Mouse (Mus musculus) midbrain, embryonic 12.5 days (tissue): ENCODE data around the gene Zfp59. TPM values are rescaled to one million over a fixed set of nuclear protein-coding genes. Genes with fewer than 3 reads are reported as not detected.

Experiments
- ATAC-seq: fragments of 200-750 bp; cut with Nextera tagmentation; 2 replicates; pipeline ENCODE4 v1.8.0; 2017; ENCODE audit warnings: low read depth, moderate TSS enrichment, moderate library complexity; ENCODE audit not compliant: low FRiP score
- H3K27ac ChIP-seq: fragments of 300-500 bp; sonication (generic); replicated peaks from 2 replicates; pipeline ENCODE4 v1.5.1; 2016; ENCODE audit warnings: mild to moderate bottlenecking
- H3K27me3 ChIP-seq: fragments of 300-500 bp; sonication (generic); 2 replicates; pipeline ENCODE4 v1.6.1; 2016; ENCODE audit warnings: mild to moderate bottlenecking
- H3K36me3 ChIP-seq: fragments of 300-500 bp; sonication (generic); 2 replicates; pipeline ENCODE4 v1.6.1; 2016
- H3K4me1 ChIP-seq: fragments of 300-500 bp; sonication (generic); 2 replicates; pipeline ENCODE4 v1.6.1; 2016
- H3K4me2 ChIP-seq: fragments of 300-500 bp; sonication (generic); replicated peaks from 2 replicates; pipeline ENCODE4 v1.6.1; 2016; ENCODE audit warnings: mild to moderate bottlenecking, moderate library complexity
- H3K4me3 ChIP-seq: fragments of 300-500 bp; sonication (generic); 2 replicates; pipeline ENCODE4 v1.5.1; 2016; ENCODE audit warnings: mild to moderate bottlenecking
- H3K9ac ChIP-seq: fragments of 300-500 bp; sonication (generic); replicated peaks from 2 replicates; pipeline ENCODE4 v1.6.1; 2016; ENCODE audit warnings: mild to moderate bottlenecking, moderate library complexity
- H3K9me3 ChIP-seq: fragments of 300-500 bp; sonication (generic); 2 replicates; pipeline ENCODE4 v1.6.1; 2016; ENCODE audit warnings: mild to moderate bottlenecking
- WGBS: fragments of 180-500 bp; shearing (Covaris S2); methylation state at CpG from one replicate; pipeline ENCODE4 v1.1.7; 2016; 5-methylcytosine and 5-hydroxymethylcytosine counted together
- polyA plus RNA-seq: library from polyadenylated mRNA; unstranded; fragments of >200 nt; fragmentation: Nextera tagmentation; extraction: Ambion mirVana; gene quantifications from 2 replicates; pipeline ENCODE4 v1.2.1, GENCODE M21; 2016

Gene Zfp59
- polyA plus RNA-seq, 1 experiment from 2014 or later, result 10.7 TPM

- Histone ChIP-seq H3K36me3 (peaks cover 11% of the 10 kb centered on the region), H3K27ac (no peak overlapping the region), H3K4me2 (no peak overlapping the region), H3K27me3 (no peaks in the 10 kb centered on the region), H3K4me1 (no peaks in the 10 kb centered on the region), H3K9me3 (0 out of 2 replicates have a peak, but pooled peaks cover 11% of the 10 kb centered on the region), H3K9ac (no peak overlapping the region), H3K4me3 (no peak overlapping the region)
- WGBS, result 76% methylated on average over 11 of the region's 11 CpGs
- no peak for ATAC-seq
Observed at GRCm38 (mm10) chr7:27905061-27905848, 66.8 kb downstream of the Zfp59 start.

Other genes with a start within 250 kb of the Zfp59 start
- gene Akt2, start 247.1 kb upstream of the Zfp59 start, polyA plus RNA-seq, result 79.6 and 90.9 TPM in 2 replicates
- gene Ttc9b, start 184.7 kb upstream of the Zfp59 start, polyA plus RNA-seq, result 18.1 and 19.4 TPM in 2 replicates
- gene Map3k10, start 164.0 kb upstream of the Zfp59 start, polyA plus RNA-seq, result 17.9 and 18.9 TPM in 2 replicates
- 9.3 and 9.9 TPM in 2 replicates for gene Zfp607b, start 149.3 kb upstream of the Zfp59 start, polyA plus RNA-seq
- gene Zfp60, start 107.2 kb upstream of the Zfp59 start, polyA plus RNA-seq, result 102 and 112 TPM in 2 replicates
- 2.5 and 2.6 TPM in 2 replicates for gene Zfp626, start 31.4 kb upstream of the Zfp59 start, polyA plus RNA-seq
- 2.8 and 3.1 TPM in 2 replicates for gene Zfp607a, start 18.9 kb downstream of the Zfp59 start, polyA plus RNA-seq
- 17.5 and 18.2 TPM in 2 replicates for gene Zfp974, start 90.9 kb downstream of the Zfp59 start, polyA plus RNA-seq
- gene Zfp780b, start 140.6 kb downstream of the Zfp59 start, polyA plus RNA-seq, result 25.7 and 27.2 TPM in 2 replicates
- 6.7 and 7.2 TPM in 2 replicates for gene Zfp850, start 175.5 kb downstream of the Zfp59 start, polyA plus RNA-seq
- 355 TPM in 2 replicates for gene Psmc4, start 211.5 kb downstream of the Zfp59 start, polyA plus RNA-seq
- 0.10 and 0.28 TPM in 2 replicates for gene Fcgbp, start 232.6 kb downstream of the Zfp59 start, polyA plus RNA-seq